Mouse (Mus musculus): ENCODE measurements at regions not wholly inside any gene's neighbourhood (a gene's known extent, or its start where the extent isn't known, plus 50 kb on each side); places are given as distances from the start of the nearest gene placed in this dataset.

GRCm38 (mm10) chr6:112218248-112218647 is 55.3 kb upstream of the Lmcd1 start:
- H3K27me3 ChIP-seq (ENCODE audit: control insufficient read depth, insufficient read depth, low read length), result no peaks in the 10 kb centered on the region
- H3K4me2 ChIP-seq (replicated peaks; ENCODE audit: low read depth), result no peak overlapping the region
- no peaks in the 10 kb centered on the region for H3K9me3 ChIP-seq (ENCODE audit: control insufficient read depth, low read length)
- no peaks in the 10 kb centered on the region for H3K4me1 ChIP-seq (replicated peaks; ENCODE audit: control insufficient read depth, insufficient read depth)
- H3K4me3 ChIP-seq (ENCODE audit: low read depth, low read length), result no peak overlapping the region
- ATAC-seq (ENCODE audit: low FRiP score, low TSS enrichment), result no peak
- WGBS, result 60% methylated on average over 1 of the region's 1 CpGs
- H3K9ac ChIP-seq (ENCODE audit: low read length), result no peak overlapping the region
- H3K36me3 ChIP-seq (ENCODE audit: control insufficient read depth, insufficient read depth, low read length), result no peaks in the 10 kb centered on the region
- TF ChIP-seq CTCF (IDR thresholded peaks at IDR 0.05; ENCODE audit: low read depth) (no peak), EP300 (optimal IDR thresholded peaks at IDR 0.05) (no peak)
- no peak overlapping the region for H3K27ac ChIP-seq (replicated peaks)
- no peak for DNase-seq (ENCODE audit: low spot score)

- DNase-seq (ENCODE audit: low spot score) (no peak), ATAC-seq (ENCODE audit: low FRiP score, low TSS enrichment) (no peak)
- H3K4me1 ChIP-seq (replicated peaks; ENCODE audit: control insufficient read depth, insufficient read depth), result no peaks in the 10 kb centered on the region
- H3K27ac ChIP-seq (replicated peaks), result no peak overlapping the region
- no peaks in the 10 kb centered on the region for H3K27me3 ChIP-seq (ENCODE audit: control insufficient read depth, insufficient read depth, low read length)
- H3K4me3 ChIP-seq (ENCODE audit: low read depth, low read length), result no peak overlapping the region
- no peak overlapping the region for H3K4me2 ChIP-seq (replicated peaks; ENCODE audit: low read depth)
- H3K9me3 ChIP-seq (ENCODE audit: control insufficient read depth, low read length), result no peaks in the 10 kb centered on the region
- WGBS, result 72% methylated on average over 7 of the region's 7 CpGs
- no peak for TF ChIP-seq EP300 (optimal IDR thresholded peaks at IDR 0.05)
- no peak for TF ChIP-seq CTCF (IDR thresholded peaks at IDR 0.05; ENCODE audit: low read depth)
- no peaks in the 10 kb centered on the region for H3K36me3 ChIP-seq (ENCODE audit: control insufficient read depth, insufficient read depth, low read length)
- H3K9ac ChIP-seq (ENCODE audit: low read length), result no peak overlapping the region
Measured at GRCm38 (mm10) chr6:112219641-112220040, 53.9 kb upstream of the Lmcd1 start.

GRCm38 (mm10) chr6:112220149-112220548 is 53.4 kb upstream of the Lmcd1 start:
- no peak for ATAC-seq (ENCODE audit: low FRiP score, low TSS enrichment)
- Histone ChIP-seq H3K9me3 (ENCODE audit: control insufficient read depth, low read length) (no peaks in the 10 kb centered on the region), H3K4me1 (replicated peaks; ENCODE audit: control insufficient read depth, insufficient read depth) (no peaks in the 10 kb centered on the region), H3K4me3 (ENCODE audit: low read depth, low read length) (no peak overlapping the region), H3K4me2 (replicated peaks; ENCODE audit: low read depth) (no peak overlapping the region), H3K27ac (replicated peaks) (no peak overlapping the region), H3K9ac (ENCODE audit: low read length) (no peak overlapping the region), H3K27me3 (ENCODE audit: control insufficient read depth, insufficient read depth, low read length) (no peaks in the 10 kb centered on the region), H3K36me3 (ENCODE audit: control insufficient read depth, insufficient read depth, low read length) (no peaks in the 10 kb centered on the region)
- no peak for TF ChIP-seq CTCF (IDR thresholded peaks at IDR 0.05; ENCODE audit: low read depth)
- TF ChIP-seq EP300 (optimal IDR thresholded peaks at IDR 0.05), result no peak
- no peak for DNase-seq (ENCODE audit: low spot score)
- 87% methylated on average over 3 of the region's 3 CpGs for WGBS

- ATAC-seq (ENCODE audit: low FRiP score, low TSS enrichment), result no peak
- Histone ChIP-seq H3K27ac (replicated peaks) (no peak overlapping the region), H3K36me3 (ENCODE audit: control insufficient read depth, insufficient read depth, low read length) (no peaks in the 10 kb centered on the region), H3K9ac (ENCODE audit: low read length) (no peak overlapping the region), H3K9me3 (ENCODE audit: control insufficient read depth, low read length) (no peaks in the 10 kb centered on the region), H3K27me3 (ENCODE audit: control insufficient read depth, insufficient read depth, low read length) (no peaks in the 10 kb centered on the region), H3K4me1 (replicated peaks; ENCODE audit: control insufficient read depth, insufficient read depth) (no peaks in the 10 kb centered on the region), H3K4me3 (ENCODE audit: low read depth, low read length) (no peak overlapping the region), H3K4me2 (replicated peaks; ENCODE audit: low read depth) (no peak overlapping the region)
- DNase-seq (ENCODE audit: low spot score), result no peak
- TF ChIP-seq CTCF (IDR thresholded peaks at IDR 0.05; ENCODE audit: low read depth), result no peak
- TF ChIP-seq EP300 (optimal IDR thresholded peaks at IDR 0.05), result no peak
- 76% methylated on average over 2 of the region's 2 CpGs for WGBS
Measured at GRCm38 (mm10) chr6:112221373-112221772, 52.2 kb upstream of the Lmcd1 start.

GRCm38 (mm10) chr6:112223325-112223724 is 50.2 kb upstream of the Lmcd1 start:
- Histone ChIP-seq H3K36me3 (ENCODE audit: control insufficient read depth, insufficient read depth, low read length) (no peaks in the 10 kb centered on the region), H3K4me2 (replicated peaks; ENCODE audit: low read depth) (no peak overlapping the region), H3K9me3 (ENCODE audit: control insufficient read depth, low read length) (no peaks in the 10 kb centered on the region), H3K27me3 (ENCODE audit: control insufficient read depth, insufficient read depth, low read length) (no peaks in the 10 kb centered on the region), H3K27ac (replicated peaks) (no peak overlapping the region), H3K4me3 (ENCODE audit: low read depth, low read length) (no peak overlapping the region), H3K9ac (ENCODE audit: low read length) (no peak overlapping the region), H3K4me1 (replicated peaks; ENCODE audit: control insufficient read depth, insufficient read depth) (no peaks in the 10 kb centered on the region)
- WGBS, result 65% methylated on average over 7 of the region's 7 CpGs
- TF ChIP-seq EP300 (optimal IDR thresholded peaks at IDR 0.05) (no peak), CTCF (IDR thresholded peaks at IDR 0.05; ENCODE audit: low read depth) (no peak)
- no peak for DNase-seq (ENCODE audit: low spot score)
- no peak for ATAC-seq (ENCODE audit: low FRiP score, low TSS enrichment)

Measured in stomach, postnatal 0 days (tissue).